Mouse (Mus musculus): Measurements from ENCODE around the gene Med31.
A peak's percentile ranks its signal among the peaks of the same experiment; 100 is the strongest.
"Not testable (repeated sequence)": the region's sequence is repeated elsewhere in the genome, so short reads cannot be mapped to it uniquely, and the experiment has no call there.

Med31 gene

DNA sequence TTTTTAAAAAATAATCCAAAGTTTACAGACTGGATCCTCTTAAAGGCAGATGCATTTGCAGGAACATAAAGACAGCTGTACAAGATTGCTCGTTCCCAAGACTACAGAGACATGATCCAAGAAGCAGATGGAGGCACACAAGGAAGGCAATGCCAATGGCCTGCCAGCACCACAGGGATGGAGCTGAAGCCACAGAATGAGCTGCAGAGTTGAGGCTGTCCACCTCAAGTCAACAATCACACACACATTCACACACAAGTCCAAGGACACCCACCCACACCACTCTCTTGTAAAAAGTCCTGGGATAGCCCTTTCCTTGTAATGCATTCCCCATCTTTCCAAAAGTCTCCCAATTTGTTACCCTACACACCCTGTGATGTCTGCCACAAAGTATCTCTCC, 12.0 kb downstream of the Med31 start:
- no peak for DNase-seq (ENCODE audit: low read depth, low spot score)

- DNase-seq (ENCODE audit: low read depth, low spot score): peak; percentile 28
These were observed 18.9 kb downstream of the Med31 start for GRCm38 (mm10) chr11:72196506-72196905.

DNA sequence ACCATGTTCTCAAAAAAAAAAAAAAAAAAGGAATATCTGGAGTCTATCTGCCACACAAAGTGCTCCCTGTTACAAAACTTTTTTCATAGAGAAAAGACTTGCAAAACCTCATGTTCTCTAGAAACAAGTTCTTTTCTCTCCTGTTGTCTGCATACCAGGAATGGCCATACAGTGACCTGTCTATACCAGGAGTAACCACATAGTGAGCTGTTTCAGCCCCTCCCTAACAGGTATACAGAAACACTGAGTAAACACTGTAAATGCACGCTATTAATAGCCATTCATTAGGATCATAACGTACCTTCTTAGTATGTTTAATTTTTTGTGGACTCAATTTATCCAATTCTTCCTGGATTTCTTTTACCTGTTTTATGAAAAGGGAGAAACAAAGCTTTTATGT, 21.1 kb downstream of the Med31 start:
- no peak for DNase-seq (ENCODE audit: low read depth, low spot score)

DNA sequence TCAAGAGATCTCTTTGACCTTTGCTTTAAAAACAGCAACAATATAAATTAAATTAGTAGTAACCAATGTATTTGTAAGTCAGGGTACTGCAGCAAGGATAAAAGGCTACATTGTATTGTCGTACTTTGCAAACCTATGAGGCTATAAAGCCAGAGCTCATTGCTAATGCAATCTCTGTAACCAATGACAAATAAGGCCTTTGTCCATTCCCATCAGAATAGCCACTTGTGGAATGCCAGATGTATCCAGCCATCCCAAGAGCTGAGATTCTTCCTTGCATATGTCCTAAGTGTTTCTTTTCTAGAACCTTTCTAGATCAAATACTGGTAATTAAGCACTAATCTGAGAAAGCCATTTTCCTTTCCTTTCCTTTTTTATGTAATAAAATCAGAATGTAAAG, 24.5 kb downstream of the Med31 start:
- DNase-seq (ENCODE audit: low read depth, low spot score): no peak

DNA sequence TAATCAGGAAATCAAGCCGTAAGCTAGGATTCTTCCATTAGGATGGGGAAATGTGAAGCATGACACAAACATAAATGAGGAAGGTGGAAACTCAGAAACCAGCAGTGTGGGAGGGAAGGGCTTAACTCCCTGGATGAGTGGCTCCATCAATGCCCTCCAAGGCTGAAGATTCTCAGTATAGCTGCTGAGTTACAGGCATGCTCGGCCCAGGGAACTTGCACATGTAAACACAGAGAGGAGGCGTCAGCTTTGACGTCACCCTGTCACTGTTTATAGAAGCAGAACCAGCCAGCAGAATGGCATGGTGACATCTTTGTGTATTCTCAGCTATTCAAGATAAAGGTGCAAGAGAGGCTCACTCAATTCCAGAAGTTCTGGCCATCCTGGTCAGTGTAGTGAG, 31.1 kb downstream of the Med31 start:
- DNase-seq (ENCODE audit: low read depth, low spot score): no peak

DNA sequence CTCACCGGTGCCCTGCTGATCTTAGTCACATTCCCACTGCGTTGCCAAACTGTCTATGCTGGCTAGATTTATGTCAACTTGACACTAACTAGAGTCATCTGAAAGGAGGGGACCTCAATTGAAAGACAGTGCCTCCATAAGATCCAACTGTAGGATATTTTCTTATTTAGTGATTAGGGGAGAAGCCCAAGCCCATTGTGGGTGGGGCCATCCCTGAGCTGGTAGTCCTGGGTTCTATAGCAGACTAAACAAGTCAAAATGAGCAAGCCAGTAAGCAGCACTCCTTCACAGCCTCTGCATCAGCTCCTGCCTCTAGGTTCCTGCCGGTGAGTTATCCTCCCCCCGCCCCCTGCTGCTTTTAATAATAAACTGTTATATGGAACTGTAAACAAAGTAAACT, 34.3 kb downstream of the Med31 start:
- no peak for DNase-seq (ENCODE audit: low read depth, low spot score)

DNA sequence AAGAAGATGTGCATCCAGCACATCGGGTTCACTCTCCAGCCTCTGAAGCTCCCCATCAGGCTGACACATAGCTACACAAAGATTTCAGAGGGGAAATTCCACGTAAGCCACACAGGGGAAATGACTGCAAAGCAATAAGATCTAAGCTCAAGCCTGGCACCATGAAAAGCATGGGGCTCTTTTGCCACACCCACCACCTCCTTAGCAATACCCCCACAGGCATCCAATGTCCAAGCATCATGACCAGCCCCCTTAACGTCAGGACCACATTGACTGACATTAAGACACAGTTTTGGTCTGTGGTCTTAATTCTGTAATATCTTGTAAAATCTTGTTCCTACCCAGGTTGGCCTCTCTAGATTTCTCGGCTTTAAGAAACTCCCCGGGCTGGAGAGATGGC, 34.8 kb downstream of the Med31 start:
- DNase-seq (ENCODE audit: low read depth, low spot score): no peak

GRCm38 (mm10) chr11:72176553-72176952, 38.8 kb downstream of the Med31 start:
- peak; percentile 90 for DNase-seq (ENCODE audit: low read depth, low spot score)

- DNase-seq (ENCODE audit: low read depth, low spot score): no peak
These were observed 39.4 kb downstream of the Med31 start for GRCm38 (mm10) chr11:72175966-72176365.

DNA sequence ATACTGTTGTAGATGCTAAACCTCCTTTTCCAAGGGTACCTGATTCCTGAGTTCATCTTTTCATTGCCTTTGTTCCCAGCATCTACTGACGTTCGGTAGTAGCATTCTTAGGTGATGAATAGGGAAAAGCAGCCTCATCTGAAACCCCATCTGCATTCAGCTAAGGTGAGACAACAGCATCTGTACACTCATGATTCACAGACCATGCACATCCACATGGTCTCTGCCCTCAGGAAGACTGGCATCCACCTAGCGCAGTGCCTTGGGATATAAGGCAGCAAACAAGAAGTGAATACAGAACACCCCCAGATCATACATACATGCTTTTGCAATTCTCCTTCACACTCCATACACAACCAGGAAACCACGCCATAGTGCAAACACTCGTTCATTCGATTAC, 40.7 kb downstream of the Med31 start:
- no peak for DNase-seq (ENCODE audit: low read depth, low spot score)

DNA sequence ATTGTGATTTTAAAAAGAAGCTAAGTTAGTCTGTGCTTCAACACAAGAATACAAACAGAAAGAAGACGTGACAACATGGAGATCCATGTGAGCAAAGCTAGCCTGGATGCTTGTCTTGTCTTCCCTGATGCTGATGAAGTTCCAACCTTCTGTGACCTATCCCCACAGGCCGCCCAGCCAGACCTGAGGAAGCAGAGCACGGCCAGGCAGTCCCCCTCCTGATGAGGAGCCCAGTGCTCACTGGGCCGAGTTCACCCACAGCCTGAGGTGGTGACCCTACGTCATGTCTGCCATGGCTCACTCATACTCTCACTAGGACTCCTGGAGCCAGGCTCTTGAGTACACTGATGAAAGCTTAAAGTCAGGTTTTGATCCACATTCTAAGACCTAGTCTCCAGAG, 41.9 kb downstream of the Med31 start:
- DNase-seq (ENCODE audit: low read depth, low spot score): no peak

GRCm38 (mm10) chr11:72171906-72172305, 43.5 kb downstream of the Med31 start:
- not testable (repeated sequence) for DNase-seq (ENCODE audit: low read depth, low spot score)

DNA sequence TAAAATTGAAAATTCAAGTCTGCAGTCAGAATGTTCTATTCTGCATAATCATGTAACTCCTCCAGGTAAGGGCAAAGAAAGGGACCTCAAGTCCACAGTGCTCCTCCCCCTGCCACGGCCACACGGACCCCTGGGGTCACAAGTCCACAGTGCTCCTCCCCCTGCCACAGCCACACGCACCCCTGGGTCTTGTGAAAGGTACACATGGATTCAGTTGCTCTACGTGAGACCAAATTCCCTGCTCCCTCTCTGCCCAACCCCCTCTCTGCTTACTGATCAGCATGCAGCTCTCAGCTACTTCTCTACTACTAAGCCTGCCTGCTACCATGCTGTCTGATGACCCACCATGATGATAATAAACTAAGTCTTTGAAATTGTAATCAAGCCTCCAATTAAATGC, 45.5 kb downstream of the Med31 start:
- DNase-seq (ENCODE audit: low read depth, low spot score): no peak

DNA sequence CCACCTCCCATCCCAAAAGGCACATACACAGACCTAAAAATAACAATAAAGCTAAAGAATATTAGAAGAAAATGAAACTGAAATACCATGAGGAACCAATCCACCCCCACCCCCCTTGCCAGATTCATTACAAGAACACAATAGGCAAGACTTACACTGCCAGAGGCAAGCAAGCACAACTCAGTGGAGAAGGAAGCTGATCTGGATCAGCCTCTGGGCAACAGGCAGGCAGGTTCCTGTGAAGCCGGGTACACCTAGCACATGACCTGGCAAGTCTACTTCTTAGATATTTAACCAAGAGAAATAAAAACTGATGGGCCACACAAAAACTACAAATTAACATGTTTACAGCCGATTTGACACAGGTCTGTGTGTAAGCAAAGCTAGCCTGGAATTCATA, 52.2 kb downstream of the Med31 start:
- no peak for DNase-seq (ENCODE audit: low read depth, low spot score)

Measured in R1 (cell line).